Mouse (Mus musculus) forebrain, embryonic 11.5 days (tissue): ENCODE measurements around the gene Pabpc4. TPM values are rescaled to one million over a fixed set of nuclear protein-coding genes. Genes with fewer than 3 reads are reported as not detected.

Experiments
- ATAC-seq: fragments of 200-750 bp; cut with Nextera tagmentation; replicated peaks from 2 replicates; pipeline ENCODE4 v1.8.0; 2017; ENCODE audit warnings: moderate TSS enrichment; ENCODE audit not compliant: low FRiP score
- DNase-seq: peaks from one replicate; pipeline ENCODE4 v3.0.0-alpha.2; 2017; ENCODE audit warnings: low spot score
- H3K27ac ChIP-seq: fragments of 300-500 bp; sonication (generic); 2 replicates; pipeline ENCODE4 v1.5.1; 2014; ENCODE audit warnings: low read depth, low read length
- H3K27me3 ChIP-seq: fragments of 300-500 bp; sonication (generic); 2 replicates; pipeline ENCODE4 v1.6.1; 2014; ENCODE audit warnings: mild to moderate bottlenecking, low read length, mixed read lengths; ENCODE audit not compliant: control insufficient read depth, insufficient read depth
- H3K36me3 ChIP-seq: fragments of 300-500 bp; sonication (generic); 2 replicates; pipeline ENCODE4 v1.6.1; 2014; ENCODE audit warnings: mild to moderate bottlenecking, low read length, moderate library complexity, mixed read lengths; ENCODE audit not compliant: control insufficient read depth, insufficient read depth
- H3K4me1 ChIP-seq: fragments of 300-500 bp; sonication (generic); replicated peaks from 2 replicates; pipeline ENCODE4 v1.6.1; 2014; ENCODE audit warnings: low read length, mixed read lengths; ENCODE audit not compliant: control insufficient read depth, insufficient read depth
- H3K4me2 ChIP-seq: fragments of 300-500 bp; sonication (generic); 2 replicates; pipeline ENCODE4 v1.6.1; 2014; ENCODE audit warnings: low read depth, mild to moderate bottlenecking, low read length, moderate library complexity, mixed read lengths; ENCODE audit not compliant: severe bottlenecking
- H3K4me3 ChIP-seq: fragments of 300-500 bp; sonication (generic); 2 replicates; pipeline ENCODE4 v1.5.1; 2014; ENCODE audit warnings: low read depth, low read length
- H3K9ac ChIP-seq: fragments of 300-500 bp; sonication (generic); 2 replicates; pipeline ENCODE4 v1.6.1; 2014; ENCODE audit warnings: low read length
- H3K9me3 ChIP-seq: fragments of 300-500 bp; sonication (generic); 2 replicates; pipeline ENCODE4 v1.6.1; 2016; ENCODE audit warnings: low read length, mixed read lengths; ENCODE audit not compliant: control insufficient read depth
- WGBS: fragments of 180-500 bp; shearing (Covaris S2); extraction: QIAGEN DNeasy Blood & Tissue Kit; methylation state at CpG from one replicate; pipeline ENCODE4 v1.1.7; 2014; 5-methylcytosine and 5-hydroxymethylcytosine counted together
- polyA plus RNA-seq: library from polyadenylated mRNA; unstranded; fragments of >200 nt; fragmentation: Nextera tagmentation; extraction: Ambion mirVana; gene quantifications from 2 replicates; pipeline ENCODE4 v1.2.1, GENCODE M21; 2014

Gene Pabpc4
- polyA plus RNA-seq, 1 experiment from 2014 or later: 47.0 TPM

DNA sequence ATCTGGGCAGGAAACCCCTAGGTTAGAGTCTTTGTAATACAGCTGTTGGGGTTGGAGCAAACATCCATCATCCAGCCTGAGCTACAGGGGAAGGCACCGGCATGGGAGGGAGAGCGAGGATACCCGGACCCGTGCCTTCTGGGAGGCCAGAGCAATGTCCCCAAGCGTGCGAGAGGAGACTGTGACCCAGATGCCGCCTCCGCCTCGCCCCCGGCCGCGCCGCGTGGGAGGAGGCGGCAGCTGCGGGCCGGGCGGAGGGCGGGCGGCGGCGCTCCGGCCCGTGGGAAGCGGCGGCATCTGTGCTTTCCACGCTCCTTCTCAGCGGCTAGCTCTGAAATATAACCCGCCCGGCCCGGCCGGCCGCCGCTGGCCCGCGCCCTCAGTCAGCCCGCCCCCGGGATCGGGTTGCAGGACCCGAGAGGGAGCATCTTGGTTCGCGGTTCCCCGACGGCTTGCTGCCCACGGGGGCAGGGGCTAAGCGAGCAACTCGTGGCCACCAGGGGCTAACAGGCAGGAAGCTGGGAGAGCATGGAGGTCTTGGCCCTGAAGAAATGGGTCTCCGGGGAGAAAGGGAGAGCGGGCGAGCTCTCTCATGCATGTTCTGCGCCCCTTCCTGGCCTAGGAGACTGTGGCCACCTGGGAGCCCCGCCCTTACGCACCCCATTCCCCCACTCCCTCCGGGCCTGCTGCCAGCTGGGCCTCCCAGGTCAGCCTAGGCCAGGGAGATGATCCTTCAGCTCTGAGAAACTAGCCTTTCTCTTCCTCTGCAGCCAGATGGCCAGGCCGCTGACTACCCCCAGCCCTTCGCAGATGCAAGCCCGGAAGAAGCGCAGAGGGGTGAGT, 22.6 kb upstream of the Pabpc4 start:
- Histone ChIP-seq H3K27ac (no peak overlapping the region), H3K4me2 (peak overlapping the region; percentile 42), H3K9me3 (no peaks in the 10 kb centered on the region), H3K9ac (peak overlapping the region; percentile 35), H3K4me3 (peak overlapping the region; percentile 13), H3K36me3 (no peaks in the 10 kb centered on the region), H3K27me3 (peaks cover 17% of the 10 kb centered on the region; the same call in 1 of the 2 replicates), H3K4me1 (no peaks in the 10 kb centered on the region)
- peak; percentile 34 for ATAC-seq
- WGBS: 4% methylated on average over 53 of the region's 58 CpGs
- DNase-seq: peak; percentile 75

- H3K9me3 ChIP-seq: no peaks in the 10 kb centered on the region
- no peak overlapping the region for H3K4me2 ChIP-seq
- H3K27me3 ChIP-seq: no peaks in the 10 kb centered on the region
- no peak overlapping the region for H3K9ac ChIP-seq
- no peaks in the 10 kb centered on the region for H3K36me3 ChIP-seq
- H3K4me1 ChIP-seq: no peaks in the 10 kb centered on the region
- no peak for DNase-seq
- H3K4me3 ChIP-seq: no peak overlapping the region
- no peak overlapping the region for H3K27ac ChIP-seq
- 88% methylated on average over 7 of the region's 7 CpGs for WGBS
- no peak for ATAC-seq
These were observed 15.9 kb upstream of the Pabpc4 start for GRCm38 (mm10) chr4:123246221-123246620.

DNA sequence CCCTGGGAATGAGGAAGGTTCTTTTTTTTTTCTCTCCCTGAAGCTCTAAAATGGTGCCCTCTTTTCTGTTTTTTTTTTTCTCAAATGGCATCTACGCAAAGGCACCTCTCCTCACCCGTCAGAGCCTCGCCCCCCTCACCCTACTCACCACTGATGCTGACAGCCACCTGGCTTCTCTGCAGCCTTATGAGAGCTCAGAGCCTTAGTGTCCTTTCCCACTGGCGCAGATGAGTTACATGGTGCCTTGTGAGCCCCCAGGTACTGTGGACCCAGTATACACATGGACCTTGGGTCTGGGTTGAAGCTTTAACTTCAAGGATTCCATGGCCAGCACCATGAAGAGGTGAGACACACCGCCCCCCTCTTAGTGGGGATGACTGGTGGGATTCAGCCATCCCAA, 15.5 kb upstream of the Pabpc4 start:
- Histone ChIP-seq H3K27me3 (no peaks in the 10 kb centered on the region), H3K4me3 (no peak overlapping the region), H3K4me2 (no peak overlapping the region), H3K9ac (no peak overlapping the region), H3K4me1 (no peaks in the 10 kb centered on the region), H3K27ac (no peak overlapping the region), H3K36me3 (no peaks in the 10 kb centered on the region), H3K9me3 (no peaks in the 10 kb centered on the region)
- ATAC-seq: no peak
- DNase-seq: no peak
- 92% methylated on average over 5 of the region's 5 CpGs for WGBS

GRCm38 (mm10) chr4:123247147-123247880, 14.8 kb upstream of the Pabpc4 start:
- H3K36me3 ChIP-seq: no peaks in the 10 kb centered on the region
- H3K4me2 ChIP-seq: no peak overlapping the region
- H3K9me3 ChIP-seq: no peaks in the 10 kb centered on the region
- H3K27ac ChIP-seq: no peak overlapping the region
- no peaks in the 10 kb centered on the region for H3K27me3 ChIP-seq
- ATAC-seq: no peak
- DNase-seq: no peak
- H3K4me1 ChIP-seq: no peaks in the 10 kb centered on the region
- 68% methylated on average over 7 of the region's 7 CpGs for WGBS
- no peak overlapping the region for H3K9ac ChIP-seq
- H3K4me3 ChIP-seq: no peak overlapping the region

- Histone ChIP-seq H3K9ac (no peak overlapping the region), H3K27ac (no peak overlapping the region), H3K36me3 (no peaks in the 10 kb centered on the region), H3K4me2 (no peak overlapping the region), H3K9me3 (no peaks in the 10 kb centered on the region), H3K27me3 (no peaks in the 10 kb centered on the region), H3K4me1 (no peaks in the 10 kb centered on the region), H3K4me3 (no peak overlapping the region)
- DNase-seq (no peak), ATAC-seq (no peak)
- 78% methylated on average over 7 of the region's 7 CpGs for WGBS
These were observed 13.1 kb upstream of the Pabpc4 start for GRCm38 (mm10) chr4:123248971-123249567.

GRCm38 (mm10) chr4:123252214-123252613, 9.9 kb upstream of the Pabpc4 start:
- no peak overlapping the region for H3K4me2 ChIP-seq
- no peaks in the 10 kb centered on the region for H3K27me3 ChIP-seq
- H3K9ac ChIP-seq: no peak overlapping the region
- no peaks in the 10 kb centered on the region for H3K9me3 ChIP-seq
- H3K27ac ChIP-seq: no peak overlapping the region
- H3K4me3 ChIP-seq: no peak overlapping the region
- H3K4me1 ChIP-seq: no peaks in the 10 kb centered on the region
- ATAC-seq: no peak
- WGBS: 94% methylated on average over 5 of the region's 5 CpGs
- DNase-seq: no peak
- no peaks in the 10 kb centered on the region for H3K36me3 ChIP-seq

DNA sequence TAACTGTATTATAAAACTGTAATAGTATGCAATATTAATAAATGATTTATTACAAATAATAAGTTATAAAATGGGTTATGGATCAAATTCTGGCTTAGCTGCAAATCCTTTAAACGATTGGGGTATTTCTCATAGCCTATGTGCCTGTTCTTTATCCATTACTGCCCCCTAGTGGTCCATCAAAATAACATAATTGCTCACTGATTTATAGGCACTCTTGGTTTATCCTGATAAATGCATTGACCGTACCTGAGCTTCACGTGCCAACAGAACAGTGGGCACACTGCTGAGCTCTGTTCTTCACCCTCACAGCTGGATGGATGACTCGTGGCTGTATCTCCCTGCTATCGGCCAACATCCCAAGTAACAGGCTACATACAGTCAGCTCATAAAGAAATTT, 7.5 kb upstream of the Pabpc4 start:
- DNase-seq: no peak

DNA sequence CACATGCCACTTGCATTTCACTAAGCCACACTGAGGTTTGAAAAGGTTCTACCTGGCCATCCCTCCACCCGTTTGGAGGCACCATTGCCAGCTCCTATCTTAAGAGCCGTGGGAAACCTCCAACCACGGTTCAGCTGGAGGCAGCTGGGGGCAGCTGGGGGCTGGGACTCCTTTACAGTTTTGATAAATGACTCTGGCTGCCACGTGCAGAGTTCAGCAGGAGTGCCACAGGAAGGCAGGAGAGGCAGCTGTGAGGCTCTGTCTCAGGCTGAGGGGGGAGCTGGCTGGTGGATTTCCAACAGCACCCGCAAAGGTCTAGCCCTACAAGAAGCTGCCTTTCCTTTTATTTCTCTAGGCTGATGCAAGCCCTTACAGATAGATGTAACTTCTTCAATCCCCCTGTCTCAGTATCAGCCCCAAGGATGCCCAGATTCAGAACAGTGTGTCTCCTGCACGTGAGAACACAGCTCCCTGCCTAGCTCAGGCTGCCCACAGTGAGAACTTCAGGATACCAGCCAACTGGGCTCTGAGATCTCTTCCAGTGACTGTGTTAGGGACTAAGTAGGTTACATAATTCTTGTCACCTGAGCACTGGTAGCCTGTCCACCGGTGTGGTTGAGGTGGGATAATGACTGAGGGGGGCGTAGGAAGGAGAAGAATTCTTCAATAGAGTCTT, 1.9 kb upstream of the Pabpc4 start:
- no peak for DNase-seq
- WGBS: 58% methylated on average over 8 of the region's 8 CpGs

More for the DNA sequence above, 7.5 kb upstream of the Pabpc4 start:
- Histone ChIP-seq H3K4me1 (no peaks in the 10 kb centered on the region), H3K9ac (no peak overlapping the region), H3K27ac (no peak overlapping the region), H3K4me3 (no peak overlapping the region), H3K36me3 (no peaks in the 10 kb centered on the region), H3K9me3 (no peaks in the 10 kb centered on the region), H3K4me2 (no peak overlapping the region), H3K27me3 (no peaks in the 10 kb centered on the region)
- no peak; the same call in 1 of the 2 replicates for ATAC-seq
- 22% methylated on average over 5 of the region's 5 CpGs for WGBS

More for the DNA sequence above, 1.9 kb upstream of the Pabpc4 start:
- no peaks in the 10 kb centered on the region for H3K27me3 ChIP-seq
- H3K36me3 ChIP-seq: no peaks in the 10 kb centered on the region
- no peak overlapping the region for H3K4me3 ChIP-seq
- no peaks in the 10 kb centered on the region for H3K9me3 ChIP-seq
- ATAC-seq: no peak
- no peak overlapping the region for H3K4me2 ChIP-seq
- H3K9ac ChIP-seq: no peak overlapping the region
- H3K27ac ChIP-seq: no peak overlapping the region
- no peaks in the 10 kb centered on the region for H3K4me1 ChIP-seq
